Mouse (Mus musculus): Measurements from ENCODE around the gene 2510002D24Rik.
"Not testable (repeated sequence)": the region's sequence is repeated elsewhere in the genome, so short reads cannot be mapped to it uniquely, and the experiment has no call there.

2510002D24Rik gene

DNA sequence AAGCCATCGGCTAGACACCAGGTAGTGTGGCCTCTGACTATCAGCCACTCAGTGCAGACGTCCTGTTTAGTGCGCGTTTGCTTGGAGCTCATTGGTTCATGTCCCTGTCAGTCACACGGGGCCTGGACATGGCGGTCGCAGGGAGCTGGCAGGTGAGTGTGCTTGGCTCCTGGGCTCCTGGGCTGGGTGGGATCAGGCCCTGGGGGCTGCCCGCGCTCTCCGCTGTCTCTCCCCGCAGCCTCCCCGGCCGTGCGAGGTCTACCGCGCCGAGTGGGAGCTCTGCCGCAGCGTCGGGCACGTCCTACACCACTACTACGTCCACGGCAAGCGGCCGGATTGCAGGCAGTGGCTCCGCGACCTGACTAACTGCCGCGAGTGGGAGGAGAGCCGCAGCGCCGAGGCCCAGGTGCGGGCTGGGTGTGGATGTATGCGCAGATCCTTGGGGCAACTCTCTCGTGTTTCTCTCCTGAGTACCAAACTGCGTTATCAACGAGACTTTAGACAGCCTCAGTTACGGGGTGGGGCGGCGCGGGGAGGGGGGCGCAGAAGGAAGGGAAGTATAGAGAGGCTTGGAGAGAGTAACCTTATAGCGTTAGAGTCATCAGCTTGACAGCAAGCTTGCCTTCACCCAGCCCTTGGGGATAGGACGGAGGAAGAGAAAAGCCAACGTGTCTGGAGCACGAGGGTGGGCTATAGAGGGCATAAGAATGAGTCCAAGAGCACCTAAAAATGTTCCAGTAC, at the start of gene 2510002D24Rik, which contains the start of gene Gm28539:
Gene 2510002D24Rik (plus strand): TSS at position 111 of the 741 bp plus-strand sequence.
Gene Gm28539 (plus strand): TSS at position 117 of the 741 bp plus-strand sequence.
- peak; percentile 96 for DNase-seq

DNA sequence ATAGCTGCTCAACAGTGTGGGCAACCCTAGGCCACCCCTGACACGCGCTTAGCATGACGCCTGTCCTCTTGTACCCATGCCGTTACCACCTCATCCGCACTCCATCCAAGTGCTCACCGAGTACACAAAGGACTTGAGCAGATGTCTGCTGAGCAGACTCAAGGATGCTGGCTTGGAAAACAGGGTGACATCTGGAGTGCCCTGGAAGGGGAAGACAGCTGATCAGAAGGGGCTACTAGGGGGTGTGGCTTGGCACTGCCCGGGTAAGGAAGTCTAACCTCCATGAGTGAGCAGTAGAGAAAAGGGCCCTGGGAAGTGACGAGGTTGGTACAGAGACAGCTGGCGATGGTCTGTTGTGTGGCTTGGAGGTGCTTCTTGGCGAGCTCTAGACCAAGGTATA, 49.7 kb upstream of the 2510002D24Rik start:
- DNase-seq, result no peak

DNA sequence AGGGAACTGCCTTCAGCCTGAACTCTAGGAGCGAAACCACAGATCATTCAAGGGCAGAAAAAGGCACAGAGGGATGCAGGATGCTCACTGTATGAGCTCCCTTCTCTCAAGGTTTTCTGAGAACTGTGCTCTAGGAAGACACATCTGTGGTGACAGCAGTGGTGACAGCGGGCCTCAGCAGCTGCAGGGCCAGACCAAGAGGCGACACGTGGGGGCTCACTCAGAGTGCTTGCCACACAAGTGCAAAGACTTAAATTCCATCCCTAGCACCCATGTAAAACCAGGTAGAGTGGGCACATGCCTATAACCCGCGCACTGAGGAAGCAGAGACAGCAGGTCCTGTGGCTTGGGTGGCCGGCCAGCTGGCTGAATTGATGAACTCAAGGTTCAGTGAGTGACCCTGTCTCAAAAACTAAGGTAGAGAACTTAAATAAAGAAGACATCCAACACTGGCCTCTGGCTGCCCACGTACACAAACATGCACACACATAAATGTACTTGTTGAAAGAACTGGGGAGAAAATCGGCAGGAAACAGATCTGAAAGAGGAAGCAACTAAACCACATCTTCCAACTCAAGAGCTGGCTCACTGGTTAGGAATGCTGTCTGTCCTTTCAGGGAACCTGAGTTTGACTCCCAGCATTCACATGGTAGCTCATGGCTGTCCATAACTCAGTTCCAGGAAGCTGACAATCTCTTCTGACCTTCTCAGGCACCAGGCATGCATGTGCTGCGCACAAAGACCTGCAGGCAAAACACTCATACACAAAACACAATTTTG, 47.6 kb upstream of the 2510002D24Rik start:
- DNase-seq, result no peak

DNA sequence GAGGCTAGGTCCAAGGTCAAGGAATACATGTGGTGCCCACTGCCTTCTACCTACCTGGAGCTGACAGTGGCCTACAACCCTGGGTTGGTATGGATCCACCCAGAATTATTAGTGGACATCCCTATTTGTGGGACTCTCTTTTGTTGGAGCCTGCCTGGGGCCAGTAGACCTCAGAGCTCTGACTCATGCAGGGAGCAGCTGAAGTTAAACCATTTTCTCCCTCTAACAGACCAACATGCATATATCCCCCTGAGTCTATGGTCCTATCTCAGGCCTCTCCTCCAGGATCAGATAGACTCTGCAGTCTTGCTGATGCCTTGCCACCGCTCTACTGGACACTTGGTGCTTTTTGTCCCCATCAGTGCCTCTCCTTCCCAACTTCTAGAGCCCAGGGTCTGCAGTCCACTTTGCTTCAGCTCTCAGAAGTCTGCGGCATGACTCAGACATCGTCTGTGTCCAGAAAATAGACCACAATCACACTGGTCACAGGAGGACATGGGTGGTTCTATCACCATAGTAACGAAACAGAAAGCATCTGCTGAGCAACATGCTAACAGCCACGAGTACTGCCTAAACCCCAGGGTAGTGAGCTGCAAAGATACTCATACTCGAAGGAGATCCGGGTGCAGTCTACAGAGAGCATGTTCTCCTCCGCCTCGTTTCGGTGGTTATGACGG, 41.0 kb upstream of the 2510002D24Rik start:
- no peak for DNase-seq

DNA sequence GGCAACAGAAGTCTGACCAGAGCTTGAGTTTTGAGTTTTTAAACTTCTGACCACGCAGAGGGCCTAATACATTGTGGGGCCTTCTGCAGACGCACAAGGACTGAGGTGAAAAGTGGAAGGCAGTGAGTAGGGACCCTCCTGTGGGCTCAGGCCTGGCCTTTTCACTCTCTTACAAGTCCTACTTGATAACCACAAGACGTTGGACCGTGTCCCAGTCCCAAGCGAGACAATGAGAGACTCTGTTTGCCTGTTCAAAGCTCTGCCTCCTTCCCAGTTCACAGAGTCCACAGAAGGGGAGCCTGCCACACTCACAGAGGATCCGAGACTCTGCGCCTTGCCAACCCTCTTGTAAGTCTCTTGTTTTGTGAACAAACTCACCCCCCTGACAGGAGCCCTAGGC, 39.7 kb upstream of the 2510002D24Rik start:
- no peak for DNase-seq

GRCm38 (mm10) chr16:18798151-18798550, 38.2 kb upstream of the 2510002D24Rik start:
- no peak for DNase-seq

DNA sequence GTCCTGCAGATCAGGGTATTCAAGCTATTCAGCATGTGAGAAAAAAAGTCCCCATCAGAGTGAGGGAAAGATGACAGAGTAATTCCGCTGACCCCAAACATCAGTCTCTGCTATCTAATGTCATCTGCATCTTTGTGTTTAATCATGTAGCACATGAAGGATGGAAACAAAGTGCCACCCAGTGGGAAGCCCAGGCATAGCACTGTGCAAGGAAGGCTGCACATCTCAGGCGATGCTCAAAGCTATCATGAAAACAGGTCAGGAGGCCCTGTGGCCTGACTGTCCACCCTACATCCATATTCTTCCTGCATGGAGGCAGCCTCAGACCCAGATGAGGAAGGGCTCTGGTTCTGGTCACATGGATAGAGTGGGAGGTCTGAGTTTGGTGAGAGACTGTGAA, 37.5 kb upstream of the 2510002D24Rik start:
- DNase-seq, result peak; percentile 27

DNA sequence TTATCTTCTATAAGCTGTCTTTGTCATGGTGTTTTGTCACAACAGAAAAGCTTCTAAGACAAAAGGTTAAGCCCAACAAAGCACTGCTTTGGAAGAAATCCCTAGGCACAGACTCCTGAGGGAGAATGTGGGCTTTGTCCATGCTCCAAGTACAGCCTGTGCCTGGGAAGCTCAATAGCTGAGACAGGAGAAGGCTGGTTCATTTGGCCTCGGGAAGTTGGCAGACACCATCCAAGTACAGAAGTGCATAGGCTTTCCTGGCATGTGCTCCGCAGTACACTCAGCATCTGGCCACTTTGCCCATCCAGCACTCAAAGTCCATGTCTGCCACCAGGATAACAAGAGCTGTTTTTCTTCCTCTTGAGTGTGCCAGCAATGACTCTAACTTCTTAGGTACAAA, 30.6 kb upstream of the 2510002D24Rik start:
- no peak for DNase-seq

DNA sequence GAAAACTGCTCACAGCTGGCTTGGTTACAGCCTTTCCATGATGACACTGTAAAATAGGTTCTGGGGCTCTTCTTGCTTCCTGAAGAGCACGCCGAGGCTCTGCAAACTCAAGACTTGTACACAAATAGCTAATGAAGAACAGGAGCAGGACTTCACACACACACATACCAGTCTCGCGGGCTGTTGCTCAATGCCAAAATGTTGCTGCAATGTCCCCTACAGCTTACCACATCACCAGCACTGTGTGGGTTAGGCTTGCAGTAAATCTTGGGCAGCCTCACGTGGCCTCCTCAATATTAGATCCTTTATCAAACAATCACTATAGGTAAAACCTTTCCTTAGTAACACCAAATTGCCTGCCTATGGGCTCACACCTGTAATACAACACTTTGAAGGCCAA, 27.4 kb upstream of the 2510002D24Rik start:
- DNase-seq, result no peak

DNA sequence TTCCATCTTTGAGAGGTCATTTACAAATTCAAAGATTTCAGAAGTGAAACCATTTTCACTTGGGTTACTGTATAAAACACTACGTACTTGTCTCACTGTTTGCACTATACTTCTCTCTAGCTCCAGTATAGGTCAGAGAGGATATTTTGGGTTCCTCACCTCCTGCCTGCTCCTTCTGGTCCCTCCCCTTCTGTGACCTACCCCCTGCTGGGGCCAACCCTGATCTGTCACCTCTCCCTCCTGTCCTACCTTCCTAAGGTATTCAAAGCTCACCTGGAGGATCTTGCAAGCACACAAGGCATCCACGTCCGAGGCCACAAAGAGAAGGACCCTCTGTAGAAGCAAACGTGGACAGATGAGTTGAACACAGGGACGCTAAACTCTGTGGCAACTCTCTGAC, 25.3 kb upstream of the 2510002D24Rik start:
- DNase-seq, result no peak

- DNase-seq, result peak; percentile 88
Measured at GRCm38 (mm10) chr16:18811468-18812384, 24.7 kb upstream of the 2510002D24Rik start, which contains the start of the genes Ufd1 and Cdc45. Gene Ufd1, plus strand, starts transcription at chr16:18811779. Gene Cdc45, minus strand, starts transcription at chr16:18811987.

- DNase-seq, result no peak
Measured at GRCm38 (mm10) chr16:18812385-18812910, 23.9 kb upstream of the 2510002D24Rik start.

DNA sequence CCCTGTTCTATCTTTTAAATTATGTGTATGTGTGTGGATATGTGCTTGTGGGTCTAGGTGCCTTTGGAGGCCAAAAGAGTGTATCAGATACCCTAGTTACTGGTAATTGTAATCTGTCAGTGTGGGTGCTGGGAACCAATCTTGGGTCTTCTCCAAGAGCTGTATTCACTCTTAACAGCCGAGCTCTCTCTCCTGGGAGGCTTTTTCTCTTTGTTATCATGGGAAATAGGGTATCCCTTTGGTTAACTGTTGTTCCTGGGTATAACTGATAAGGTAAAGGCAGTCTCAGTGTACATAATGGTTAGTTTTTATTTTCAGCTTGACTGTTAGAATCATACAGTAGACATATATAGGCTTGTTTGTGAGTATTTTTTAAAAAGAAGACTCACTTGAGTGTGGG, 14.0 kb upstream of the 2510002D24Rik start:
- no peak for DNase-seq

DNA sequence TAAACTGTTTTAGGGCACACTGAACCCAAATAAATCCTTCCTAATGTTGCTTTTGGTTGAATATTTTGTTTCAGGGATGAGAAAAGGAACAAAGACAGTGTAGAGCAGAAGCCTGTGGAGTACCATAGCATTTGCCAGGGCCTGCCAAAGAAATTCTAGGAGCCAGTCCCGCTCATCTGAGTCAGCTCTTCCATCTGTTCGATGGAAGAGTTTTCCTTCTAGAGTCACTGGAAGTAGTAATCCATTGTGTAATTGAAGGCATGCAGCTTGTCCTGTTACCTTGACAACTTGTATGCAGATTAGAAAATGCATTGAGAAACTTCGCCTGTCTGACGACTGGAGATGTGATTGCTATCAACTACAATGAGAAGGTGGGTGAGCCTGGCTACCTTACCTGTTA, 13.5 kb upstream of the 2510002D24Rik start:
- DNase-seq, result no peak

- DNase-seq, result no peak
Measured at GRCm38 (mm10) chr16:18828630-18829029, 7.7 kb upstream of the 2510002D24Rik start.

DNA sequence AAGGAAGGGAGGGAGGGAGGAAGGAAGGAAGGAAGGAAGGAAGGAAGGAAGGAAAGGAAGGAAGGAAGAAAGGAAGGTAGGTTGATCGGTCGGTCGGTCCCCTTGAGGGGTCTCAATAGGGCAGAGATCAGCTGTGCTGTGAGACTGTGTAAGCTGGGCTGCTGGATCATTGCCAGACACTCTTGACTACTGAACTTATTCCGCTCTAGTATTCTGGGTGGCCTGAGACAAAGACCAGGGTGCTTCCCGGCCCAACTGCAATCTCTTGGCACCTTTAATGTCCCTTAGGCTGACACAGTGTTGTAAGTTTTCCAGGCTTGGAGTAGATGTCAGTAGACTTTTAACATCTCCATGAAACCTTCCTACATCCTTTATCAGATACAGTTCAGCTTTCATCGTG, 7.3 kb upstream of the 2510002D24Rik start:
- no peak for DNase-seq

GRCm38 (mm10) chr16:18833486-18833885, 2.9 kb upstream of the 2510002D24Rik start:
- no peak for DNase-seq

DNA sequence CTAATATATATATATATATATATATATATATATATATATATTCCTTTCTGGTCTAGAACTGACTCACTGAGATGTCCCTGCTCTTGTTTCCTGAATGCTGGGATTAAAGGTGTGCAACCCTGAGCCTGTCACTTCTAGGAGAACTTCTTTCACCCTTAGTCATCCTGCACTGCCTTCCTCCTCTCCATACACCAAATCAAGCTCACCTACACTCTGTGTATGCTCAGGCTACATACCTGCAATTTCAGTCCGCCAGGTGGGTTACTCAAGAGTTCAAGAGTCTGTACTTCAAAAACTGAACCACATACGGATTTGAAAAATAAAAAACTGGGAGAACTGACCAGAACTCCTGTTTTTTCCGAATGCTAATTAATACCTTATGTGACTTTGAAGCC, 308 bp upstream of the 2510002D24Rik start:
- no peak for DNase-seq

DNA sequence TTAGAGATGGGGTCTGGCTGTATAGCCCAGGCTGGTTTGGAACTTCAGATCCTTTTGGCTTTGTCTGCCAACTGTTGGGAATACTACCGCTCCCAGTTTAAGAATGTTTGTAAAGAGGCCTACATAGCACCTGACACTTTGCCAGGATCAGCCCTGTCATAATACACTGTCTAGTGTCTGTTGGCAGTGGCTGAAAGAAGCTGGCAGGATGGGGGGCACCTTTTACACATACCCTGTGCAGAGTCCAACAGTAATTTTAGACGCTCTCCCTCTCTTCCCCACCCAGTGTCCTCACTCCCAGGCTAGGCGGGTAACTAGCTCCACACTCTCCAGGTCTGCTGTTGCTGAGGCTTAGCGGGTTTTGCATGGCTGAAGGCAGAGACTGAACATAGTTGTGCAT, 2.0 kb downstream of the 2510002D24Rik start:
- no peak for DNase-seq

DNA sequence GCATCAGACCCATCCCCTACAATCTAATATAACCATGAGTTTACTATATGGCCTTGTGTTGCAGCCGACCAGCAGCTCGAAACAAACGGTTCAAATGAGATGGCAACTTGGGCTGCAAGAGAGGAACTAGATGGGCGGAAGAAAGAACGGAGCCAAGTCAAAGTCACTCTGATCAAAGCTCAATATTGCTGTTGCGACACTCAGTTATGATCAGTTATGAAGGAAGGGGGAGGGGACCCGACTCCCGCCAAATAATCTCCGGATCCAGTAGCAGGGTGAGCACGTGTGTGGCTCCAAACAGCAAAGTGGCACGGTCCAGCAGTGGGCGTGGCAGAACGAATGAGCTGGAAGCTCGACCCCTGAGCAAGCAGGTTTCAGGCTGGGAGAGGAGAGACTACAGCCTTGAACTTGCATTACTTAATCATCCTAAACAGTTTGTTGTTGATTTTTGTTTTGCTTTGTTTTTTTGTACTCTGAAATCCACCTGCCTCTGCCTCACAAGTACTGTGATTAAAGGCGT, 10.0 kb downstream of the 2510002D24Rik start:
- DNase-seq, result no peak

DNA sequence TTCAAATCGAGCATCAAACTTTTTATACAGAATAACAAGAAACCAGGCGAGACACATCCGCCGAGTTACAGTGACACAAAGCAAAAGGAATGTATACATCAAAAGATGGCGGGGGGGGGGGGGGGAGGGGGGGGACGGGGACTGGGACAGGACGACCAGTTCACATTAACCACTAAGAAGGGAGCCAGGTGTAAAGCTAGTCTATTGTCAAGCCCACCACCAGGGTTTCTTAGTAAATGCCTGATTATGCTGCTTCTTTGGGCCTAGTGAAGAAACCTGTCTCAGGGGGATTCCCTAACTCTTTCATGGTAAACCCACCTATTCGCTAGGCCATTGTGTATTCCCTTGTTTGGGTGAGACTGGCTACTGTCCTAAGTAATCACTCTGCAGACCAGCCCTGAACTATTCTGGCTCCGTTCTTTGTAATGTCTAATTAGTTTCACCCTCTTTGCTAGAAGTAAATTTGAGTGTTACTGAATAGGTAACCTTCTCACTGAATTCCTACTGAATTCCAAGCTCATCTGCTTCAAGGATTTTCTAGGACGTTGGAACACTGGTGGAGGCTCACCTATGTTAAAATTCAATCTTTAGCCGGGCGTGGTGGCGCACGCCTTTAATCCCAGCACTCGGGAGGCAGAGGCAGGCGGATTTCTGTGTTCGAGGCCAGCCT, 13.3 kb downstream of the 2510002D24Rik start:
- not testable (repeated sequence) for DNase-seq
